Mouse (Mus musculus): ENCODE results near the gene 4932429P05Rik. TPM values are rescaled to one million over a fixed set of nuclear protein-coding genes. Genes with fewer than 3 reads are reported as not detected.

The 4932429P05Rik gene
- polyA plus RNA-seq (2016; fragmentation: Nextera tagmentation; extraction: Ambion mirVana) = not detected in 2 replicates

- Histone ChIP-seq H3K4me3 (no peak within 1 kb of the TSS), H3K4me1 (no peaks in the 10 kb centered on the region), H3K27me3 (ENCODE audit: insufficient read depth, poor library complexity, severe bottlenecking) (no peaks in the 10 kb centered on the region), H3K27ac (no peak within 1 kb of the TSS), H3K9me3 (no peaks in the 10 kb centered on the region), H3K36me3 (no peaks in the 10 kb centered on the region)
- DNase-seq (ENCODE audit: low spot score) = no peak
These were observed at the start of gene 4932429P05Rik for GRCm38 (mm10) chrX:89751968-89752367. TSS of gene 4932429P05Rik (plus strand) at chrX:89752268.

Other genes starting within 250 kb of the 4932429P05Rik start
- not detected in 2 replicates for gene 4930415L06Rik, start 180.6 kb downstream of the 4932429P05Rik start, polyA plus RNA-seq (2016; fragmentation: Nextera tagmentation; extraction: Ambion mirVana)